Mouse (Mus musculus) gastrocnemius, postnatal 4 days (tissue): ENCODE results near the gene Btbd2. TPM values are rescaled to one million over a fixed set of nuclear protein-coding genes. Genes with fewer than 3 reads are reported as not detected.

ENCODE experiments used
- DNase-seq, 2 experiments: peaks; one replicate each; pipeline ENCODE4 v3.0.0; 2021 to 2022; ENCODE audit warnings: low spot score in 2 of 2, mixed read lengths in 2 of 2
- total RNA-seq, 2 experiments: library from RNA; stranded (reverse); gene quantifications; 2 replicates each; pipeline ENCODE4 v1.2.3; 2021

Gene Btbd2
- total RNA-seq, 2 experiments from 2014 or later: 50.7 to 50.8 TPM

DNA sequence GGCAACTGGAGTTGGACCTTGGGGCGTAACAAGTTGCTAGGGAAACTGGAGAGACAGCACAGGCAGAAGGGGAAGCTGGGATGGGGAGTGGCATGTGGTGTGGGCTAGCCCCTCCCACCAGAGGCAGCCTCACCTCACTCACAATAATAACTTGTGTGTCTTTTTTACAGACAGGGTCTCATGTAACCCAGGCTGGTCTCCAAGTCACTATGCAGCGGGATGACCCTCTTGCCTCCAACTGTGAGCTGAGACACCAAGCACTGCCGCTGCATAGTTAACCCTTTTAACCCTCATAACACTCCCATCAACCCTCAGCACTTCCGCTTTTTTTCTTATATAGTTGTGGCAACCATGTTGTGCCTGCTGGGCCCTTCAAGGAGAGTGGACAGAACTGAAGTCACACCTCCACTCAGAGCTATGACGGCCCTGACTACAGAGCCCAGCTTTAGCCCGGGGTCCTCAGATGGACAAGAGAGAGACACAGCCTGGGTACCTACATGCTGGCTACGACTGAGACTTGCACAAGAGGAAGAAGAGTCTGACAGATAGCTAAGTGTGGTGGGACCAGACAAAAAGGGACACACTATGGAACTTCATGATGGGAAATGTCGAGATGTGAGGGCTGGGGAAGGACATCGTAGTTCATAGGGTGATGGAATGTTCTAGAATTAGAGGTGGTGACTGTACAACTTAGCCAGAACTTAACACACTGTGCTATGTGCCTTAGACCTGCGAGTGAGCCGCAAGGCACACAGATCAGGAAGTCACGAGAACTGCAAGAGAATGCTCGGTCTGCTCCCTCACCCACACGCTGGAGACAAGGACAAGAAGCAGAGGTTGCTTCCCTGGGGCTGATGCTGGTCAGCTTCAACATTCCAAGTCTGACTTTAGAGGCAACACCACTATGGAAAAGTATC is 35.6 kb upstream of the Btbd2 start:
- DNase-seq: no peak

GRCm38 (mm10) chr10:80687850-80688249 is 31.0 kb upstream of the Btbd2 start:
- DNase-seq: peak in 1 of 2 experiments; percentile 66

GRCm38 (mm10) chr10:80686617-80687016 is 29.7 kb upstream of the Btbd2 start:
- no peak for DNase-seq

- no peak for DNase-seq
These were observed 28.1 kb upstream of the Btbd2 start for GRCm38 (mm10) chr10:80684984-80685383.

DNA sequence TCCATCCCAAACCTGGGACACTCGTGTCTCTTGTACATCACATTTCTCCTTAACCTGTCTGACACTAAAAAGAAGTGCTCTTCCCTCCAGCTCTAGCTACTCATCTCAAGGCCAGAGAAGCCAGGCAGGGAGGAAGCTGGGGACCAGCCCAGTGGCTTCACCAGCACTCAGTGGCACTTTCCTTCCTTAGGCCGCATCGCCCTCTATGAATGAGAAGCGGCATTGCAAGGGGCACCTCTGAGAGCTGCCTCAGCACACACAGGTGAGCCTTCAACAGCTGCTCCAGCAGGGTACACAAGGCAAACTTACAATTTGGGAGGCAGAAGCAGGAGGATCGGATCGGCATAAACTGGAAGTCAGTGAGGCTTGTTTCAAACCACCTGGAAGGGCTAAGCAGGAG is 27.3 kb upstream of the Btbd2 start:
- peak in 1 of 2 experiments; percentile 57 for DNase-seq

DNA sequence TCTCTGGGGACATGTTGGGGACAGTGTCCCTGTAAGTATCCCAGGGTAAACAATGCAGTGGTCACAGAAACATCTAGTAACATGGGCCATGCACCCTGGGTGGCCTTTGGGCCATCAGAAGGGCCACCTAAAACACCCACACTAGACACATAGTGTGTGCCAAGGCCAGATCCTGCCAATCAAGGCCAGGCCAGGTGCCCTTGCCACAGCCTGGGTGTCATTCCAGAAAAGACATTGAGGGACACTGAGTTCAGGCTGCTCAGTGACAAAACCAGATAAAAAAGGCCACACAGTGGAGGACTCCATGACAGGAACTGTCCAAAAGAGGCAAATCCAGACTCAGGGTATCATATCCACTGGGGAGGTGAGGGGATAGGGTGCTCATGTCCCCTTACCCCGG is 26.8 kb upstream of the Btbd2 start:
- DNase-seq: no peak

GRCm38 (mm10) chr10:80682003-80682402 is 25.1 kb upstream of the Btbd2 start:
- DNase-seq: no peak

GRCm38 (mm10) chr10:80680260-80680696 is 23.4 kb upstream of the Btbd2 start:
- DNase-seq: no peak

- DNase-seq: no peak
These were observed 22.8 kb upstream of the Btbd2 start for GRCm38 (mm10) chr10:80679556-80680259.

DNA sequence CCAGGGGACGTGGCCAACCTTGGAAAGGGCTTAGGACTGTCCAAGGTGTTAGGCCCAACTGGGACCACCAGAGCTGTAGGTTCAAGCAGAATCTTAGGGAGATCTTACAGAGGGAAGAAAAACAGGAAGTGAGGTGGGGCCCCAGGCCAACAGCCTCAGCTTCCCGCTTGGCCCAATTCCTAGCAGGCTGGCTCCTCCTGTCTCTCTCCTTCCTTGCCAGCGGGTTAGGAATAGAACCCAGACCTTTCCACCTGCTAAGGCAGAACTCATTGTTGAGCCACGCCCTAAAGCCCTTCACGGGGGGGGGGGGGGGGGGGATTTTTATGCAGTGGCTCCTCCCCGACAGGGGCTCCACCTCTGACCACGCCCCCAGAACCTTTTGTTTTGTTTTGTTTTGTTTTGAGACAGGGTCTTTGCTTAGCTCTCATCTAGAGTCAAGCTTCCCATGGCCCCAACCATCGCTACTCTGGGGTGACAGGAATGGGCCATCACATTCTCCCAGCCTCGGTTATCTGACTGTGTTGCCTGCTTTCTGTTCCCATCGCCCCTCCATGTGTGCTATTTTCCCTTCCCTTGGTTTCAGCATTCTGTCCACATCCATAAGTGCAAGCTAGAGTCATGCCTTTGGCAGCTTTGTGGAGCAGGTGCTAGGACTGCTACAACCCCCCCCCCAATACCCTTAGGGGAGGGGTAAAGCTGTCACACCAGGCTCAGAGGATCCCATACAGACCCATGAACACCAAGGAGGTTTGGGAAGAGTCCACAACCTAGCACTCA is 21.9 kb upstream of the Btbd2 start:
- no peak for DNase-seq

DNA sequence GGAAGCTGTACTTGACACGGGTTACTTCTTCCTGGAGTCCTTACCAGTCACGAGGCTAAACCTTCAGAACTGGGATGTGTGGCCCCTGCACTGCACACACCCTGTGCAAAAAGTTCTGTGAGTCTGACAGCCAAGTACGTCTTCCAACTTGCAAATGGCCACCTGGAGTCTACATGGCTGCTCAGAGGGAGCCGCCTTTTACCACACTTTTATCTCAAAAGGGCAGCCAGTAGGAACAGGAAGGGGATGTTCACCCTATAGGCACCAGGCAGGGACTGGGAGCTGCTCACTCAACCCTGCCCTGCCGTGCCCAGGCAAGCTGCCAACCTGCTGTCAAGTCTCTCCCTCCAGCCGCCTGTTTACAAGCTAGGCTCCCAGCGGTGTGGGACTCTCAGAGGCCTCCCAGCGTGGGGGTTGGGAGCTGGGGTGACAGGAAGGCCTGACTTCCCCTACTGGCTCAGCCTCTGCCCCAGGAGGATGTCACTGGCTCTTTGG is 21.1 kb upstream of the Btbd2 start, which contains the start of gene Mknk2:
Mknk2 (minus strand) TSS at position 171 of the 495 bp plus-strand sequence.
- peak; percentile 72 to 90 for DNase-seq

GRCm38 (mm10) chr10:80677128-80677875 is 20.4 kb upstream of the Btbd2 start:
- DNase-seq: no peak

- DNase-seq: peak; percentile 99 to 100
These were observed 19.5 kb upstream of the Btbd2 start for GRCm38 (mm10) chr10:80676198-80676928.

- DNase-seq: no peak
These were observed 18.7 kb upstream of the Btbd2 start for GRCm38 (mm10) chr10:80675405-80676197.

GRCm38 (mm10) chr10:80674851-80675404 is 18.1 kb upstream of the Btbd2 start:
- DNase-seq: no peak

GRCm38 (mm10) chr10:80674161-80674711 is 17.4 kb upstream of the Btbd2 start:
- DNase-seq: no peak

DNA sequence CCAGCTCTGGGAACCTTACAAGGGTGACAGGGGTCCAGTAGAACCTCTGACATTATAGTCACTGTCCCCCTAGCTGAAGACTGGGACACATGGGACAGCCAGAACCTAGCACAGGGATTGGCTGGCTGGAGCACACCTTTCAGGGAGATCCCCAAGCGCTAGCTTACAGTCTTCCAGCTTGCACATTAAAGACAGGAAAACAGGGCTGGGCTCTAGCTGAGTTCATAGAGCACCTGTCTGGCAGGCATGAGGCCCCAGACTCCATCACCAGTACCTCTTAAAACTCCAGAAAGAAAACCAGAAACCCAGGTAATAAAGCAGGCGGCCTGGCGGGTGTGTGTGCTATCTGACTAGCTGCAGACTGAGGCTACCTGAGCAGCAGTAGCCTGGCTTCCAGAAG is 16.8 kb upstream of the Btbd2 start:
- no peak for DNase-seq
